Mouse (Mus musculus): ENCODE measurements around the gene Anxa6. TPM values are rescaled to one million over a fixed set of nuclear protein-coding genes. Genes with fewer than 3 reads are reported as not detected.

Anxa6 gene
- total and polyA plus RNA-seq, 2 experiments from 2014 or later, result 71.3 to 86.0 TPM

DNA sequence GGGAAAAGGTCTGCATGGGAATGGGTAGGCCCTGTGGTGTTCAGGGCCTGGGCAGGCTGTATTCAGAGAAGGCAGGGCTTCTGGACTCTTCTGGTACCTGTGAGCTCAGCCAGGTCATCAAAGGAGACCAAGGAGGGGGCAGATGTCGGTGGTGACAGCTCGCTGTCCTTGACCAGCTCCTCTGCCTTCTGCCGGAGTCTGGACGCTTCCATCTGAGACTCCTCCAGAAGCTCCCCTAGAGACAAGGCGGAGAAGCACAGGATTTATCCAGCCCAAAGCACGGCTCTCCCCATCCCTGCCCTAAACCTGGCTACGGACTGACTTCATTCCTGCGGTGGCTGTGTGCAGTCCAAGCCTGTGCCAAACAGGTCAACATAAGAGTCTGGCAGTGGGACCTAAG lies 93.7 kb downstream of the Anxa6 start:
- Histone ChIP-seq H3K27me3 (ENCODE audit: insufficient read depth, low read length) (no peaks in the 10 kb centered on the region), H3K9ac (replicated peaks; ENCODE audit: low read length) (no peak overlapping the region), H3K36me3 (ENCODE audit: insufficient read depth, low read length) (peaks cover 8% of the 10 kb centered on the region; the same call in 1 of the 2 replicates), H3K27ac (no peak overlapping the region), H3K9me3 (ENCODE audit: low read length) (no peaks in the 10 kb centered on the region), H3K4me2 (ENCODE audit: low read depth, low read length) (no peak overlapping the region), H3K4me1 (ENCODE audit: insufficient read depth, low read length) (peaks cover 3% of the 10 kb centered on the region; the same call in 1 of the 2 replicates), H3K4me3 (ENCODE audit: low read length) (no peak overlapping the region)
- no peak for ATAC-seq
- WGBS, result 75% methylated on average over 8 of the region's 8 CpGs
- TF ChIP-seq CTCF (IDR thresholded peaks at IDR 0.05; ENCODE audit: low read depth), result no peak
- no peak for DNase-seq (ENCODE audit: low spot score)

GRCm38 (mm10) chr11:54936771-54937140 lies 96.5 kb downstream of the Anxa6 start:
- no peak for ATAC-seq
- Histone ChIP-seq H3K9me3 (ENCODE audit: low read length) (no peaks in the 10 kb centered on the region), H3K27me3 (ENCODE audit: insufficient read depth, low read length) (no peaks in the 10 kb centered on the region), H3K27ac (no peak overlapping the region), H3K9ac (replicated peaks; ENCODE audit: low read length) (no peak overlapping the region), H3K4me3 (ENCODE audit: low read length) (no peak overlapping the region), H3K4me1 (ENCODE audit: insufficient read depth, low read length) (peaks cover 3% of the 10 kb centered on the region; the same call in 1 of the 2 replicates), H3K36me3 (ENCODE audit: insufficient read depth, low read length) (peaks cover 13% of the 10 kb centered on the region; the same call in 1 of the 2 replicates), H3K4me2 (ENCODE audit: low read depth, low read length) (no peak overlapping the region)
- no peak for DNase-seq (ENCODE audit: low spot score)
- WGBS, result 92% methylated on average over 2 of the region's 3 CpGs
- TF ChIP-seq CTCF (IDR thresholded peaks at IDR 0.05; ENCODE audit: low read depth), result no peak

- peak; percentile 56; the same call in 1 of the 2 replicates for ATAC-seq
- H3K27ac ChIP-seq, result no peak overlapping the region
- WGBS, result 37% methylated on average over 12 of the region's 12 CpGs
- no peak overlapping the region for H3K4me3 ChIP-seq (ENCODE audit: low read length)
- no peak for TF ChIP-seq CTCF (IDR thresholded peaks at IDR 0.05; ENCODE audit: low read depth)
- no peak overlapping the region for H3K9ac ChIP-seq (replicated peaks; ENCODE audit: low read length)
- H3K4me2 ChIP-seq (ENCODE audit: low read depth, low read length), result no peak overlapping the region
- peaks cover 13% of the 10 kb centered on the region; the same call in 1 of the 2 replicates for H3K36me3 ChIP-seq (ENCODE audit: insufficient read depth, low read length)
- no peaks in the 10 kb centered on the region for H3K27me3 ChIP-seq (ENCODE audit: insufficient read depth, low read length)
- peak; percentile 16 for DNase-seq (ENCODE audit: low spot score)
- no peaks in the 10 kb centered on the region for H3K9me3 ChIP-seq (ENCODE audit: low read length)
- H3K4me1 ChIP-seq (ENCODE audit: insufficient read depth, low read length), result peaks cover 3% of the 10 kb centered on the region; the same call in 1 of the 2 replicates
These were observed 97.0 kb downstream of the Anxa6 start for GRCm38 (mm10) chr11:54936035-54936770.

DNA sequence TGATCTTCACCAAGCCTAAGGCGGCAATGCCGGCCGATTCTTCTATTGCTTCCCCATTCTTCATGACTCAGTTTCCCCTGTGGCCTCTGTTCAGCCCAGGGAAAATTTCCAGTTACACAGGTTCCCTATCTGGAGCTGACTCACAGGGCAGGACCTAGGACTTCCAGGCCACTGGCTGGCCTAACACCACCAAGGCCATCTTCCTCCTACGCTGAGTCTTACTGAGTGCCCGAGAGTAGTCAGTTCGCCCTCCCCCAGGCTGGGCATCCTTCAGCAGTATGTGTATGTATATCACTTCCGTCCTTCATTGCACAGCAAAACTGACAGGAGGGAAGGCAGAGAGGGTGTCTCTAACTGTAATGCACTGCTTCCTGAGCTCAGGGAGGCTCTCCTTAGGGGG lies 99.0 kb downstream of the Anxa6 start:
- Histone ChIP-seq H3K4me3 (ENCODE audit: low read length) (no peak overlapping the region), H3K4me2 (ENCODE audit: low read depth, low read length) (no peak overlapping the region), H3K36me3 (ENCODE audit: insufficient read depth, low read length) (peaks cover 13% of the 10 kb centered on the region; the same call in 1 of the 2 replicates), H3K9ac (replicated peaks; ENCODE audit: low read length) (no peak overlapping the region), H3K9me3 (ENCODE audit: low read length) (no peaks in the 10 kb centered on the region), H3K27me3 (ENCODE audit: insufficient read depth, low read length) (no peaks in the 10 kb centered on the region), H3K4me1 (ENCODE audit: insufficient read depth, low read length) (no peaks in the 10 kb centered on the region), H3K27ac (no peak overlapping the region)
- ATAC-seq (no peak), DNase-seq (ENCODE audit: low spot score) (no peak)
- no peak for TF ChIP-seq CTCF (IDR thresholded peaks at IDR 0.05; ENCODE audit: low read depth)
- 95% methylated on average over 7 of the region's 7 CpGs for WGBS

- no peak for ATAC-seq
- WGBS, result 95% methylated on average over 6 of the region's 6 CpGs
- no peak overlapping the region for H3K4me3 ChIP-seq (ENCODE audit: low read length)
- H3K27ac ChIP-seq, result no peak overlapping the region
- H3K9ac ChIP-seq (replicated peaks; ENCODE audit: low read length), result no peak overlapping the region
- DNase-seq (ENCODE audit: low spot score), result no peak
- H3K27me3 ChIP-seq (ENCODE audit: insufficient read depth, low read length), result no peaks in the 10 kb centered on the region
- peaks cover 7% of the 10 kb centered on the region; the same call in 1 of the 2 replicates for H3K36me3 ChIP-seq (ENCODE audit: insufficient read depth, low read length)
- no peaks in the 10 kb centered on the region for H3K9me3 ChIP-seq (ENCODE audit: low read length)
- no peaks in the 10 kb centered on the region for H3K4me1 ChIP-seq (ENCODE audit: insufficient read depth, low read length)
- TF ChIP-seq CTCF (IDR thresholded peaks at IDR 0.05; ENCODE audit: low read depth), result no peak
- H3K4me2 ChIP-seq (ENCODE audit: low read depth, low read length), result no peak overlapping the region
These were observed 100.7 kb downstream of the Anxa6 start for GRCm38 (mm10) chr11:54932540-54932939.

GRCm38 (mm10) chr11:54931405-54932093 lies 101.7 kb downstream of the Anxa6 start:
- ATAC-seq (0 out of 2 replicates have a peak, but pooled peaks have one; percentile 31), DNase-seq (ENCODE audit: low spot score) (peak; percentile 48)
- H3K27ac ChIP-seq, result no peak overlapping the region
- no peak overlapping the region for H3K9ac ChIP-seq (replicated peaks; ENCODE audit: low read length)
- H3K4me2 ChIP-seq (ENCODE audit: low read depth, low read length), result no peak overlapping the region
- 65% methylated on average over 5 of the region's 5 CpGs for WGBS
- peaks cover 12% of the 10 kb centered on the region for H3K36me3 ChIP-seq (ENCODE audit: insufficient read depth, low read length)
- no peaks in the 10 kb centered on the region for H3K4me1 ChIP-seq (ENCODE audit: insufficient read depth, low read length)
- no peak overlapping the region for H3K4me3 ChIP-seq (ENCODE audit: low read length)
- H3K27me3 ChIP-seq (ENCODE audit: insufficient read depth, low read length), result no peaks in the 10 kb centered on the region
- TF ChIP-seq CTCF (IDR thresholded peaks at IDR 0.05; ENCODE audit: low read depth), result peak; percentile 81
- no peaks in the 10 kb centered on the region for H3K9me3 ChIP-seq (ENCODE audit: low read length)

Data from hindbrain, postnatal 0 days (tissue).